Mouse (Mus musculus) heart, postnatal 0 days (tissue): ENCODE results near the gene Pramel7. TPM values are rescaled to one million over a fixed set of nuclear protein-coding genes. Genes with fewer than 3 reads are reported as not detected.
A peak's percentile ranks its signal among the peaks of the same experiment; 100 is the strongest.
"Not testable (repeated sequence)": the region's sequence is repeated elsewhere in the genome, so short reads cannot be mapped to it uniquely, and the experiment has no call there.

Experiments
- ATAC-seq: fragments of 200-750 bp; cut with Nextera tagmentation; 2 replicates; pipeline ENCODE4 v1.8.0; 2017; ENCODE audit warnings: low read depth, moderate number of reproducible peaks, moderate library complexity; ENCODE audit not compliant: insufficient read depth
- DNase-seq: peaks from one replicate; pipeline ENCODE4 v3.0.0-alpha.2; 2016; ENCODE audit warnings: low spot score
- H3K27ac ChIP-seq: fragments of 300-500 bp; sonication (generic); 2 replicates; pipeline ENCODE4 v1.5.1; 2014; ENCODE audit warnings: low read depth, mild to moderate bottlenecking
- H3K27me3 ChIP-seq: fragments of 300-500 bp; sonication (generic); 2 replicates; pipeline ENCODE4 v1.6.1; 2014; ENCODE audit warnings: low read length, mixed read lengths; ENCODE audit not compliant: control insufficient read depth, insufficient read depth
- H3K36me3 ChIP-seq: fragments of 300-500 bp; sonication (generic); replicated peaks from 2 replicates; pipeline ENCODE4 v1.6.1; 2014; ENCODE audit warnings: low read length, mixed read lengths; ENCODE audit not compliant: control insufficient read depth, insufficient read depth
- H3K4me1 ChIP-seq: fragments of 300-500 bp; sonication (generic); 2 replicates; pipeline ENCODE4 v1.6.1; 2014; ENCODE audit warnings: antibody characterized with exemption; ENCODE audit not compliant: control insufficient read depth, insufficient read depth
- H3K4me2 ChIP-seq: fragments of 300-500 bp; sonication (generic); 2 replicates; pipeline ENCODE4 v1.6.1; 2014; ENCODE audit warnings: low read depth, mild to moderate bottlenecking, low read length, moderate library complexity
- H3K4me3 ChIP-seq: fragments of 300-500 bp; sonication (generic); 2 replicates; pipeline ENCODE4 v1.5.1; 2014; ENCODE audit warnings: low read depth, low read length
- H3K9ac ChIP-seq: fragments of 300-500 bp; sonication (generic); replicated peaks from 2 replicates; pipeline ENCODE4 v1.6.1; 2014; ENCODE audit warnings: low read depth, low read length, mixed read lengths
- H3K9me3 ChIP-seq: fragments of 300-500 bp; sonication (generic); replicated peaks from 2 replicates; pipeline ENCODE4 v1.6.1; 2016; ENCODE audit warnings: low read length; ENCODE audit not compliant: control insufficient read depth
- CTCF ChIP-seq: IDR thresholded peaks from 2 replicates; pipeline ENCODE4 v1.5.1; 2016; ENCODE audit warnings: antibody characterized with exemption, control low read depth, low read depth
- EP300 ChIP-seq: IDR thresholded peaks from 2 replicates; pipeline ENCODE4 v1.6.1; 2016; ENCODE audit warnings: antibody characterized with exemption, low read depth
- WGBS: fragments of 180-500 bp; shearing (Covaris S2); extraction: QIAGEN DNeasy Blood & Tissue Kit; methylation state at CpG from one replicate; pipeline ENCODE4 v1.1.7; 2014; 5-methylcytosine and 5-hydroxymethylcytosine counted together
- polyA plus RNA-seq: library from polyadenylated mRNA; unstranded; fragments of >200 nt; fragmentation: Nextera tagmentation; extraction: Ambion mirVana; gene quantifications from 2 replicates; pipeline ENCODE4 v1.2.1, GENCODE M21; 2015
- total RNA-seq: library from RNA; depleted of rRNA; stranded (reverse); fragments of >200 nt; gene quantifications from 2 replicates; pipeline ENCODE4 v1.2.3, GENCODE M21; 2014; ENCODE audit warnings: low replicate concordance; rRNA removed

The Pramel7 gene
- not detected in 2 replicates for total RNA-seq
- not detected in 2 replicates for polyA plus RNA-seq

DNA sequence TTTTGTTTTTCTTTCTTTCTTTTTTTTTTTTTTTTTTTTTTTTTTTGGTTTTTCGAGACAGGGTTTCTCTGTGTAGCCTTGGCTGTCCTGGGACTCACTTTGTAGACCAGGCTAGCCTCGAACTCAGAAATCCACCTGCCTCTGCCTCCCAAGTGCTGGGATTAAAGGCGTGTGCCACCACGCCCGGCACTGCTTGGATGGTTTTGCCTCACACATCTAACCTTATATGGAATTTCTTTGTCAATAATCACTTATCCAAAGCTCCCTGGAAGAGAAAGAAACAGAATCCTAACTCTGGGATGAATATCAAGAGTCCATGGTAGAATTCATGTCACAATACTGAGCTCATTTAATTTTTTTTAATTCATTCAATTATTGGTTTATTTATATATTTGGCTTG is at the start of gene Pramel7:
Pramel7 (minus strand) TSS at position 101 of the 400 bp plus-strand sequence.
- not testable (repeated sequence) for DNase-seq, H3K9me3 ChIP-seq, H3K4me1 ChIP-seq, H3K27ac ChIP-seq, ATAC-seq, H3K36me3 ChIP-seq, H3K9ac ChIP-seq, H3K4me2 ChIP-seq, H3K27me3 ChIP-seq, H3K4me3 ChIP-seq
- 95% methylated on average over 3 of the region's 5 CpGs for WGBS

DNA sequence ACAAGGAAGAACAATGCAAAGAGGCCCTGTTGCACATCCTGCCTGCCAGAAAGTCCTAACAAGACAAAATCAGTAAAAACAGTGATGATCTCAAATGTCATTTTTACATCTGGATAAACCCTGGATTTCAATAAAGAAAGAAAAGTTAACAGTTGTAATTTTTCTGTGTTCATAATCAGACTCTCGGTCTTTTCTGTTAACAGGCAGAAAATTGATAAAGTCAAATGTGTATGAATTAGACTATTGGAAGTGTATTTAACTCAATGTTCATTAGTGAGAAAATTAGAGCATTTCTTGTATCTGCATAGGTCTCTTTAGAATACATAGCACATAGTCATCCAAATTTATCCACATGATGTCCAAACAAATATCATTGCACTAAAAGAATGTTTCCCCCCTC is 48.5 kb upstream of the Pramel7 start, which contains the start of gene Olfr1128:
Olfr1128 (minus strand) TSS at position 101 of the 400 bp plus-strand sequence.
- H3K4me3 ChIP-seq: no peak within 1 kb of the TSS
- TF ChIP-seq CTCF (no peak), EP300 (no peak)
- no peak within 1 kb of the TSS for H3K27ac ChIP-seq
- no peaks in the 10 kb centered on the region for H3K4me1 ChIP-seq
- WGBS: 66% methylated on average over 1 of the region's 1 CpGs
- DNase-seq (no peak), ATAC-seq (no peak)
- H3K27me3 ChIP-seq: no peaks in the 10 kb centered on the region
- no peaks in the 10 kb centered on the region for H3K9me3 ChIP-seq
- H3K9ac ChIP-seq: no peak within 1 kb of the TSS
- no peaks in the 10 kb centered on the region for H3K36me3 ChIP-seq
- no peak within 1 kb of the TSS for H3K4me2 ChIP-seq

- Histone ChIP-seq H3K27me3 (no peaks in the 10 kb centered on the region), H3K9me3 (no peaks in the 10 kb centered on the region), H3K4me3 (no peak overlapping the region), H3K27ac (no peak overlapping the region), H3K9ac (no peak overlapping the region), H3K4me1 (no peaks in the 10 kb centered on the region), H3K36me3 (no peaks in the 10 kb centered on the region), H3K4me2 (no peak overlapping the region)
- 44% methylated on average over 2 of the region's 2 CpGs for WGBS
- TF ChIP-seq CTCF: no peak
- no peak for TF ChIP-seq EP300
- DNase-seq (no peak), ATAC-seq (no peak)
Observed at GRCm38 (mm10) chr2:87534826-87535225, 37.9 kb upstream of the Pramel7 start.

GRCm38 (mm10) chr2:87531496-87531895 is 34.6 kb upstream of the Pramel7 start, which contains the start of gene Olfr153:
TSS of gene Olfr153 (plus strand) at chr2:87531796.
- no peaks in the 10 kb centered on the region for H3K4me1 ChIP-seq
- no peak within 1 kb of the TSS for H3K27ac ChIP-seq
- H3K4me2 ChIP-seq: no peak within 1 kb of the TSS
- TF ChIP-seq EP300 (no peak), CTCF (no peak)
- no peaks in the 10 kb centered on the region for H3K36me3 ChIP-seq
- no peaks in the 10 kb centered on the region for H3K9me3 ChIP-seq
- no peak within 1 kb of the TSS for H3K9ac ChIP-seq
- ATAC-seq (no peak), DNase-seq (no peak)
- no peaks in the 10 kb centered on the region for H3K27me3 ChIP-seq
- no peak within 1 kb of the TSS for H3K4me3 ChIP-seq

DNA sequence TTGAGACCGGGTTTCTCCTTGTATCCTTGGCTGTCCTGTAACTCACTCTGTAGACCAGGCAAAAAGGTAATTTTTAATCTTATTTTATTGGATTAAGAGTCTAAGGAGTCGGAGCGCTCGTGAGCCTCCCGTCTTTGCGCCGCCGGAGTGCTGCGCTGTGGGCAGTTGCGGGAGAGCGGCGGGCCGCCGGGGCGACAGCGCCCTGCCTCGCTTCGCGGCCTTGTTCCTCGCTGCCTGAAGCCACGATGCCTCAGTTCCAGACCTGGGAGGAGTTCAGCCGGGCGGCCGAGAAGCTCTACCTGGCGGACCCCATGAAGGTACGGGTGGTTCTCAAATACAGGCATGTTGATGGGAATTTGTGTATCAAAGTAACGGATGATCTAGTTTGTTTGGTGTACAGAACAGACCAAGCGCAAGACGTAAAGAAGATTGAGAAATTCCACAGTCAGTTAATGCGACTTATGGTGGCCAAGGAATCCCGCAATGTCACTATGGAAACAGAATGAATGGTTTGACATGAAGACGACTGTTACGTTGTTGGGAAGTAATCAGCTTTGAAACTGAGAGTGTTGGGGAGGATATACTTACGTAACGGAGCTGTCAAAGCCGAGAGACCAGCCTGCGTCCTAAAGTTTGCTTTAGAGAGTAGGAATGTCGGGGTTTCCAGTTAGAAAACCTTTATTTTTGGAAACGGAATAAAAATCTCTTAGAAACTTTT is 29.2 kb upstream of the Pramel7 start:
- 31% methylated on average over 38 of the region's 39 CpGs for WGBS
- not testable (repeated sequence) for H3K9me3 ChIP-seq, ATAC-seq, H3K27me3 ChIP-seq, DNase-seq, H3K36me3 ChIP-seq, H3K27ac ChIP-seq, H3K4me1 ChIP-seq, H3K9ac ChIP-seq
- Histone ChIP-seq H3K4me3 (0 out of 2 replicates have a peak overlapping the region, but pooled peaks have one; percentile 7), H3K4me2 (peak overlapping the region; percentile 44)

DNA sequence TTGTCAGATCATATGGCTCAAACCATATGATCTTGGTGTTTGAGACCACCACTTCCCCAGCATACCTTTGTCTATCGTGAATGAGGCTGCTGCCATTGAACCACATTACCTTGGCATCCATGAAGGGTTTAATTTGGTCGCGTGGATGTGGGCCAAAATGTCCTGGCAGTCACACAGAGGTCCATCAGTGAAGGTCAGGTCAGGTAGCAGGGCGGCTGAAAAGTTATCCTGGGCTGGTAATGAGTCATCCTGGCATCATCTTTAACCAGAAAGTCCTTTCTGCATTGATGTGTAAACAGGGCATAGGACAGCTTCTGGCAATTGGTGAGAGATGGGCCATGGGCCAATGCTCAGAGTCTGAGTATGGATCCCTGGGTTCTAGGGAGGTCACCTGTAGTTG is 23.8 kb upstream of the Pramel7 start:
- H3K36me3 ChIP-seq: no peaks in the 10 kb centered on the region
- H3K27ac ChIP-seq: no peak overlapping the region
- DNase-seq: no peak
- H3K4me2 ChIP-seq: no peak overlapping the region
- H3K9me3 ChIP-seq: no peaks in the 10 kb centered on the region
- no peak for ATAC-seq
- H3K4me3 ChIP-seq: no peak overlapping the region
- H3K9ac ChIP-seq: no peak overlapping the region
- no peaks in the 10 kb centered on the region for H3K4me1 ChIP-seq
- no peak for TF ChIP-seq CTCF
- TF ChIP-seq EP300: no peak
- H3K27me3 ChIP-seq: no peaks in the 10 kb centered on the region
- WGBS: 72% methylated on average over 4 of the region's 4 CpGs
